Mouse (Mus musculus): ENCODE measurements at regions not wholly inside any gene's neighbourhood (a gene's known extent, or its start where the extent isn't known, plus 50 kb on each side); places are given as distances from the start of the nearest gene placed in this dataset.
"Not testable (repeated sequence)": the region's sequence is repeated elsewhere in the genome, so short reads cannot be mapped to it uniquely, and the experiment has no call there.

DNA sequence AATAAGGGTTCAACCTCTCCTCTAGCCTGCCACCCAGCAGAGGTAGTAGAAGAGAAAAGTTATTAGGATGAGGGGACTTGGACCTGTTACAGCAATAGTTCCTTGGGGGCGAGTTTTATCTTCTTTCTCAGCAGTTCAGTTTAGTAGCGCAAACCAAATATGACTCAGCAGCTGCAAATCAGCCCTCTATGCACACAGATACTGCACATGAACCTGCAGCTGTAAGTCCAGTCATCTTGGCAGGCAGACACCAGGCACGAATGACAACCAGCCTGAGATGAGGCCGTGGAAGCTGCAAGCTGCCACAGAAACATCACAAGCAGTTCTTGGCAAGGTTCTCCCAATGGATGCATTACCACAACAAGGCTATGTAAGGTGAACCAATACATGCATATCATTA is 327.0 kb upstream of the Akr1e1 start:
- ATAC-seq (ENCODE audit: low TSS enrichment) = peak; percentile 50; the same call in 1 of the 2 replicates

- ATAC-seq (ENCODE audit: low TSS enrichment) = no peak
Observed at GRCm38 (mm10) chr13:4939849-4940248, 330.9 kb upstream of the Akr1e1 start.

GRCm38 (mm10) chr13:4942490-4942889 is 333.5 kb upstream of the Akr1e1 start:
- ATAC-seq (ENCODE audit: low TSS enrichment) = not testable (repeated sequence)

DNA sequence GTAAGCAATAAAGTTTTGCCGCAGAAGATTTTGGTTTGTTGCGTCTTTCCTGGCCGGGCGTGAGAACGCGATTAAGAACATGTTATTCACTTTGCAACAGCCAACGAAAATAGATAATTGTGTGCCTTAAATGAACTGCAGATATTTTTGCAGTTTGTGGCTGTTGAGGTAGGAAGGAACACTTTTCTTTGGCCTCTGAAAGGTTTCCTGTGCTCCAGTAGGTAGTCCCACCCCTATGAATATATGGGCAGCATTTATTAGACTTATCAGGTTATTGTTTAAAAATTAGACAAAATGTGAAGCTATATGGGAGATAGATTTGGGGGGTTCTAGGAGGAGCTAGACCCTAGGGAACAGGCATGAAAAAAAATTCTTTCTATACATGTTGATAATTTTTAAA is 334.1 kb upstream of the Akr1e1 start:
- no peak for ATAC-seq (ENCODE audit: low TSS enrichment)

GRCm38 (mm10) chr13:4955384-4955783 is 346.4 kb upstream of the Akr1e1 start:
- no peak for ATAC-seq (ENCODE audit: low TSS enrichment)

GRCm38 (mm10) chr13:4964824-4965223 is 355.9 kb upstream of the Akr1e1 start:
- peak; percentile 84 for ATAC-seq (ENCODE audit: low TSS enrichment)

DNA sequence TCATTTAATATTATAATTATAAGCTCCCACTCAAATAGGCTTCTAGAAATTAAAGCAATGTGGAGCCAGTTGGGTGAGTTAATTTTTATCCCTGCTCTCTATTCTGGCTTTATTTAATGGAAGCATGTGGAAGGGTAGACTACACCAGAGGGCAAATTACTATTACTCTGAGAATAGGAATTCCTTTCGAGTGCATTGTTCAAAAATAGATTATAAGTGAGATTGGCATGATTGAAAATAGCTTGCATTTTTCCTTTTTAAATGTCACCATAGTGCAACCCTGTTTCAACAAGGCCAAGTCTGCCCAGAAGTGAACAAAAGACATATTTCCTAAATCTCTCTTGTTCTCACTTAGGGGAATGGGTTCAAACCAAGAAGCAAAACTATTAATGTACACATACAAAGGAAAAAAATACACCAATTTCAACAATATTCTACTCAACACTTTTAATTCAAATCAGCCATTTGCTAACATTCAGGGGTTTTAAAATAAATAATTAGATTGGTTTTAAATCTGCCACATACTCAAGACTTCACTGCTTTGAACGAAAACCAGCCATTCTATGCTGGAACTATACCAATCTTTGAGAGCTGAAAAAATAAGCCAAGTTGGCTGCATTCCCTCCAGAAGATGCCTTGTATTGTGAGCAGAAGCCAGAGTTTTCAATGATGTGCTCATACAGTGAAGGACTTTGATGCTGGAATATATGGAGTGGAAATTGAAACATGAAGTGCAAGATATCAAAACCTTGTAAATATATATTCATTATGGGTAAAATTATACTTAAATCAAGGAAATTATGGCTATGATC is 361.3 kb upstream of the Akr1e1 start:
- peak; percentile 79 for ATAC-seq (ENCODE audit: low TSS enrichment)

DNA sequence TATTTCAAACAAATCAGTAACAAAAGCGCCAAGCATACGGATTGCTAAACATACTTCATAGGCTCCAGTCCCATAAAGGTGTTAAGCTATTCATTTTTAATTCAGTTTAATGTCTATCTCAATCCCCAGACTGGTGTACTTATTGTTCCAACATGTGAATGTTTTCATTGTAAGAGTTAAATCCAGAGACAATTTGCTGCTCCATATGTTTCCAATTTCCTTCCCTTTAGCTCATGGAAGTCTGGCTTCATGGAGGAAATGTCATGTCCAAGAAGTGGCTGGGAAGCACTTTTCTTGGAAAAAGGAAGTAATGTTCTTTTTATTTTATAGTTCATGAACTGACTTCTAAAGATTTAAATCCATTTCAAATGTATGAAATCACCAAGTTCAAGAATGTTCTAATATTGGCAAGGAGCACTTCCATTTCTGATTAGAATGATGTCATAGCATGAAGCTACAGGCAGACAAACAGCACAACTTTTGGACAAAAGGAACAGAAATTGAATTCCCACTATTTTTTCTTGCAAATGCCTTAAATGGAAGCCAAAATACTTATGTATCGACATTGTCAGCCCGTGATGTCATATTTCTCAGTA is 362.6 kb upstream of the Akr1e1 start:
- no peak for ATAC-seq (ENCODE audit: low TSS enrichment)

DNA sequence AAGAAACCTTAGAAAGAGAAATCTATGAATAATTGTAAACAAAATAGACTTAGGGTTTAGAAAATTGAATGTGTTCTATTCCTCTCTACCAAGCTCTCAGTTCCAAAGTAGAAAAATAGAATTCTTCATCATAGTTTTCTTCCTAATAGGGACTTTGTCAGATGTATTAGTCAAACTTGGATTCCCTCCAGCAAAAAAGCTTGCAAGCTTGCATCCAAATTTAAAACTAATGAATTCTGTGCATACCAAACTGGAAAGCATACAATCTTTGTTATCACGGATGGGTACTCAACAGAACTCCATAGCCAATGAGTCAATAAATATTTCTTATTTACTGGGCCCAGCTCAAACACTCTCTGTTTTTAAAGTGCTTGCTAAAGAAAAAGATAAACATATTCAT is 383.9 kb upstream of the Akr1e1 start:
- no peak for ATAC-seq (ENCODE audit: low TSS enrichment)

GRCm38 (mm10) chr13:5008296-5008695 is 399.3 kb upstream of the Akr1e1 start:
- ATAC-seq (ENCODE audit: low TSS enrichment) = no peak

- no peak for ATAC-seq (ENCODE audit: low TSS enrichment)
Observed at GRCm38 (mm10) chr13:5022439-5022838, 413.5 kb upstream of the Akr1e1 start.

DNA sequence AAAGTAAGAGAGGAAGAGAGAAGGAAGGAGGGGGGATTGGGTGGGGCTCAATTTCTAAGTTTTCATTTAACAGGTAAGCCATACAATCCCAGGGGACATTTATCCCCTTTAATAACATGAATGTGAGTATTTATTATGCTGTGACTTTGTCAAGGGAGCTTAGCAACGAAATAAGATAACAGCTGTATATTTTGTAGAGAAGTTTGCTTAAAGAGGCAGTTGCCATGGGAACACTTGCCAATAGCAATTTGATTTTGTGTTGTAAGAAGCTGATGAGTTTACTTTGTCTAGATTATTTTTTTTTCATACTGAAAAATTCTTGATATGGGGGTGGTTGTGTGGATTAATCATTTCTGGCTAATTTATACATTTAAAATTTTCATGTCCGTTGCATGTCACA is 450.9 kb upstream of the Akr1e1 start:
- no peak for ATAC-seq (ENCODE audit: low TSS enrichment)

DNA sequence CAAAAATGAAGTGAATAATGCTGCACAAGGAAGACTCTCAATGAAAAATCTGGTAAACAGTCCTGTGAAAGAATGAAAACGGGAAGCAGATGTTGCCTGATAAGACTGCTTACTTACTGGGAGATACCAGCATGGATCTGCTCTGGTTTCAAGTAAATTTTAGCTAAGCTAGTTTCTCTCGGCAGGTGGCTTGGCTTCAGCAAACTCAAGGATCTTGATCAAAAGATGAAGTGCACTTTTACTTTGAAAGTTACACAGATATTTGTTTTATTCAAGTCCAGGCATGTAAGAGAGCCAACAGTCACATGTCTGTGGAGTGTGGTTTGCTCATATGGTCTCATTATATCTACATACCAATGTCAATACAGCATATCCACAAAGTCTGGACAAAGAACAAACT is 451.5 kb upstream of the Akr1e1 start:
- ATAC-seq (ENCODE audit: low TSS enrichment) = peak; percentile 34

GRCm38 (mm10) chr13:5107454-5107853 is 498.5 kb upstream of the Akr1e1 start:
- ATAC-seq (ENCODE audit: low TSS enrichment) = no peak

GRCm38 (mm10) chr13:5154911-5155310 is 545.9 kb upstream of the Akr1e1 start:
- no peak for ATAC-seq (ENCODE audit: low TSS enrichment)

DNA sequence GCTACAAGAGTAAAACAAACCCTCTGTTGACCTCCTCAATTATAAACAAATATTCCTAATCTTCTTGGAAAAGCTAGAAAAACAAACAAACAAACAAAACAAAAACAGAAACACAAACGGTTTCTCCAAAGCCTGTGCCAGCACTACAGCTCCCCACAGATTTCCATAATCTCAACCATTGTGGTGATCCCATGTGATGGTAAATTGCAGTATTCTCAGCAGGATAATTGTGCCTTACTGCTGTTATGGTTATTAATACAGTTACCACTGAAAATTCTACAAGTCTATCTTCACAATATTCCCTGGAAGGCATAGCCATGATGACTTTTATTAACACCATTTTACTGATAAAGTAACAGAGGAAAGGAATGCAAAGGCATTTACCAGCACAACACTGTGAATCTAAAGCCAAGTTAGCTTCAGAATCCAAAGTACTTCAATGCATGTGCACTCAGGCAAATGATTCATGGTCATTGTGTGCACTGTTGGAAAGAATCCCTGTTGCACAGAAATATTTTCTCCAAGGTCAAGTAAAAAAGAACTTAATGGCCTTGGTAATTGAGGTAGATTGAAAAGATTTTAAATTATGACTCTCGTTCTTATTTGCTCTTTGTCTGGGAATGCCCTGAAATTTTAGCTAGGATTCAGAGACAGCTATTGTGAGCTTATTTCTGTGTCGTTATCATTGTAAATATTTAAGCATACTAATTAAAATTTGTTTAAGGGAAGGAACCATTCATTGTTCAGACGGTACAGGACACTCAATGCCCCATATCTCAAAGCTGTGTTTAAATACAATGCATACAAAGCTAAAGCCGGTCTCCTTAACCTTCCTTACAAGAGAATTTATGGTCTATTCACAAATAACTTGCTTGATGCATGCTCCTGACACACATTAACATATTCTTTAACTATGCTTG is 551.1 kb upstream of the Akr1e1 start:
- no peak for ATAC-seq (ENCODE audit: low TSS enrichment)

GRCm38 (mm10) chr13:5166716-5167115 is 557.7 kb upstream of the Akr1e1 start:
- no peak for ATAC-seq (ENCODE audit: low TSS enrichment)

DNA sequence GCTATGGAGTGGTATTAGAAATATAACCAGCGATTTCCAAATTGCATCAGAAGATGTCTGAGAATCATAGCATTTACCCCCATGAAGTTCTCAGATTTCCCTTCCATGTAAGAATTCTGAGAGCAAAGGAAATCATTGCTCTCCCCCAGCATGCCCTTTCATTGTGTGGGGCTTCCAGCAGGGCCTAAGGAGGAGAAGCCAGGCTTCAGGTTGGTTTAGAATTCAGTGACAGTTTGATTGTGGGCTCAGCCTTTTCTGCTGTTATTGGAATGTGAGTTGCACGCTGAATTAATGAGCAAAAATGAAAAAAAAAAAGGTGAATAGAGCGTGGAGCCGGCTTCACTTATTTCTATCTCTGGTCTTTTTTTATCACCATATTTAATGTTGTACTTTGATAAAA is 570.0 kb upstream of the Akr1e1 start:
- ATAC-seq (ENCODE audit: low TSS enrichment) = no peak

DNA sequence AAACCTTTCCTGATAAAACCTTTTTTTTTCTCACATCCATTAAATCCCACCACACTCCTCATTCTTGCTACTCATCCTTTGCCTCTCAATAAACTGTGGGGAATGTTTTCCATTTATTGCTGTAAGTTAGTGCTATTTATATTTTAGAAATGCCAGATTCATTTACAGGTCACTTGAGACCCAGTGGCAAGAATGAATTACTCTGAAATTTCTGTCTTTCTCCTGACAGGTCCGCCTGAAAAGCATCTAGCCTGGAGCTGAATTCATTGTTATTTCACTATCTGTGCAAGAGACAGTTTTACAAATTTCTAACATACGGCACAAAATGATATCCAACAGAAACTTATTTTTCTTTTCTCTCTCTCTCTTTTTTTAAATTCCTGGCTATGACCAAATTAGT is 570.6 kb upstream of the Akr1e1 start:
- ATAC-seq (ENCODE audit: low TSS enrichment) = no peak

- ATAC-seq (ENCODE audit: low TSS enrichment) = not testable (repeated sequence)
Observed at GRCm38 (mm10) chr13:5185237-5185800, 576.3 kb upstream of the Akr1e1 start.

DNA sequence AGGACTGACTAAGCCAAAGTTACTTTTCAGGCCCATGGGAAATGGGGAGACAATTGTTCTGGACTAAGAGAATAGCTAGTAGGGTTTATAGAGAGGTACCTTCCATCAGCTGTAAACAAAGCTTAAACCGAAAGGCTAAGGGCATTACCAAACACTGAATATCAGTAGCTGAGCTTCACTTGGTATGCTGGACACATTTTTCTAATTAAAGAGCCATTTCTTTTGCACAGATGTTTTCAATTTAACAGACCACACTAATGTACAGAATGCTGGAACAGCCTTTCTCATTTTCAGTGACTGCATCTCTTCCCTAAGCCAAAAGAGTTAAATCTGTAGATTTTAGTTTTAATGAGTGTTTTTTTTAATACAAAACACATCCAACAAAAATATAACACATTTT is 593.8 kb upstream of the Akr1e1 start:
- ATAC-seq (ENCODE audit: low TSS enrichment) = no peak

- no peak for ATAC-seq (ENCODE audit: low TSS enrichment)
Observed at GRCm38 (mm10) chr13:5204143-5204542, 595.2 kb upstream of the Akr1e1 start.

All from frontal cortex, adult (tissue).